Mouse (Mus musculus) stomach, postnatal 0 days (tissue): ENCODE measurements around the gene Cdh16. TPM values are rescaled to one million over a fixed set of nuclear protein-coding genes. Genes with fewer than 3 reads are reported as not detected.

Experiments
- ATAC-seq: fragments of 200-750 bp; cut with Nextera tagmentation; 2 replicates; pipeline ENCODE4 v1.8.0; 2017; ENCODE audit not compliant: low FRiP score, low TSS enrichment
- DNase-seq: peaks from one replicate; pipeline ENCODE4 v3.0.0-alpha.2; 2016; ENCODE audit warnings: low spot score
- H3K27ac ChIP-seq: fragments of 300-500 bp; sonication (generic); replicated peaks from 2 replicates; pipeline ENCODE4 v1.5.1; 2014; ENCODE audit warnings: mild to moderate bottlenecking, control low read depth
- H3K27me3 ChIP-seq: fragments of 300-500 bp; sonication (generic); 2 replicates; pipeline ENCODE4 v1.6.1; 2014; ENCODE audit warnings: low read length; ENCODE audit not compliant: control insufficient read depth, insufficient read depth
- H3K36me3 ChIP-seq: fragments of 300-500 bp; sonication (generic); 2 replicates; pipeline ENCODE4 v1.6.1; 2014; ENCODE audit warnings: low read length, mixed read lengths; ENCODE audit not compliant: control insufficient read depth, insufficient read depth
- H3K4me1 ChIP-seq: fragments of 300-500 bp; sonication (generic); replicated peaks from 2 replicates; pipeline ENCODE4 v1.6.1; 2014; ENCODE audit warnings: antibody characterized with exemption; ENCODE audit not compliant: control insufficient read depth, insufficient read depth
- H3K4me2 ChIP-seq: fragments of 300-500 bp; sonication (generic); replicated peaks from 2 replicates; pipeline ENCODE4 v1.6.1; 2014; ENCODE audit warnings: low read depth, mild to moderate bottlenecking, control low read depth, moderate library complexity
- H3K4me3 ChIP-seq: fragments of 300-500 bp; sonication (generic); 2 replicates; pipeline ENCODE4 v1.5.1; 2014; ENCODE audit warnings: low read depth, low read length, control low read depth
- H3K9ac ChIP-seq: fragments of 300-500 bp; sonication (generic); 2 replicates; pipeline ENCODE4 v1.6.1; 2014; ENCODE audit warnings: mild to moderate bottlenecking, low read length, control low read depth, mixed read lengths
- H3K9me3 ChIP-seq: fragments of 300-500 bp; sonication (generic); 2 replicates; pipeline ENCODE4 v1.6.1; 2016; ENCODE audit warnings: low read length; ENCODE audit not compliant: control insufficient read depth
- CTCF ChIP-seq: IDR thresholded peaks from 2 replicates; pipeline ENCODE4 v1.5.1; 2016; ENCODE audit warnings: antibody characterized with exemption, low read depth, mild to moderate bottlenecking, moderate library complexity
- EP300 ChIP-seq: optimal IDR thresholded peaks from 2 replicates; pipeline ENCODE3; 2016; ENCODE audit warnings: antibody characterized with exemption
- WGBS: fragments of 180-500 bp; shearing (Covaris S2); extraction: QIAGEN DNeasy Blood & Tissue Kit; methylation state at CpG from one replicate; pipeline ENCODE4 v1.1.7; 2014; 5-methylcytosine and 5-hydroxymethylcytosine counted together
- polyA plus RNA-seq: library from polyadenylated mRNA; unstranded; fragments of >200 nt; fragmentation: Nextera tagmentation; extraction: Ambion mirVana; gene quantifications from 2 replicates; pipeline ENCODE4 v1.2.1, GENCODE M21; 2015

Cdh16 gene
- polyA plus RNA-seq, 1 experiment from 2014 or later = 0.30 TPM

- Histone ChIP-seq H3K4me2 (peak overlapping the region; percentile 54), H3K27me3 (no peaks in the 10 kb centered on the region), H3K4me3 (peak overlapping the region; percentile 21), H3K9me3 (no peaks in the 10 kb centered on the region), H3K4me1 (no peaks in the 10 kb centered on the region), H3K36me3 (no peaks in the 10 kb centered on the region), H3K9ac (peak overlapping the region; percentile 31), H3K27ac (no peak overlapping the region)
- WGBS = 0% methylated on average over 12 of the region's 12 CpGs
- DNase-seq = no peak
- 0 out of 2 replicates have a peak, but pooled peaks have one; percentile 32 for ATAC-seq
- no peak for TF ChIP-seq CTCF
- no peak for TF ChIP-seq EP300
Observed at GRCm38 (mm10) chr8:104601941-104602371, 22.2 kb downstream of the Cdh16 start.

- Histone ChIP-seq H3K4me3 (no peak overlapping the region), H3K27me3 (no peaks in the 10 kb centered on the region), H3K9ac (no peak overlapping the region), H3K4me1 (no peaks in the 10 kb centered on the region), H3K9me3 (no peaks in the 10 kb centered on the region), H3K4me2 (peak overlapping the region; percentile 54; the same call in 1 of the 2 replicates), H3K27ac (no peak overlapping the region), H3K36me3 (no peaks in the 10 kb centered on the region)
- ATAC-seq (no peak), DNase-seq (no peak)
- TF ChIP-seq CTCF (no peak), EP300 (no peak)
- WGBS = 34% methylated on average over 7 of the region's 7 CpGs
Observed at GRCm38 (mm10) chr8:104601386-104601785, 22.8 kb downstream of the Cdh16 start.

- 32% methylated on average over 6 of the region's 6 CpGs for WGBS
- Histone ChIP-seq H3K4me1 (no peaks in the 10 kb centered on the region), H3K36me3 (0 out of 2 replicates have a peak, but pooled peaks cover 3% of the 10 kb centered on the region), H3K9ac (no peak overlapping the region), H3K27ac (no peak overlapping the region), H3K4me3 (no peak overlapping the region), H3K9me3 (no peaks in the 10 kb centered on the region), H3K4me2 (no peak overlapping the region), H3K27me3 (no peaks in the 10 kb centered on the region)
- TF ChIP-seq EP300 (no peak), CTCF (no peak)
- ATAC-seq = no peak
- no peak for DNase-seq
Observed at GRCm38 (mm10) chr8:104598496-104598895, 25.7 kb downstream of the Cdh16 start.

DNA sequence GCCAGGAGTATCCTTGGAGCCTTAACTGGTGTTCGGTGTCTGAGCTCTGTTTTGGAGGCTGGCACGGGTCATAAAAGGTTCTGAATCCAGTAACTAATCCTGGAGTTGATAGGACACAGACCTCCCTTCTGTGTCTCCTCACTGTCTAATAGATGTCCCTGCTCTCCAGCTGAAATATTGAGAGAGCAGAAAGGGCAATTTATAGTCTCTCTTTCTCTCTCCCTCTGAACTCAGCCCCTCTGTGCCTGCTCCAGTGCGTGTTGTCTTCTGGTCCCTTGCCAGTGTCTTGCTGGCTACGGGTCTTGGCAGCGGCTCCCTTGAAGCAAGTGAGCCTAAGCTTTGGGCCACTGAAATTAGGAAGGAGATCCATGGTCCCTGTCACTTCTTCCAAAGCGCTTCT is 26.5 kb downstream of the Cdh16 start:
- 56% methylated on average over 6 of the region's 6 CpGs for WGBS
- DNase-seq = no peak
- TF ChIP-seq CTCF (no peak), EP300 (no peak)
- no peak overlapping the region for H3K9ac ChIP-seq
- H3K27ac ChIP-seq = no peak overlapping the region
- no peaks in the 10 kb centered on the region for H3K27me3 ChIP-seq
- no peak overlapping the region for H3K4me2 ChIP-seq
- H3K9me3 ChIP-seq = no peaks in the 10 kb centered on the region
- 0 out of 2 replicates have a peak, but pooled peaks cover 3% of the 10 kb centered on the region for H3K36me3 ChIP-seq
- no peaks in the 10 kb centered on the region for H3K4me1 ChIP-seq
- H3K4me3 ChIP-seq = no peak overlapping the region
- ATAC-seq = no peak

- H3K27me3 ChIP-seq = no peaks in the 10 kb centered on the region
- H3K9me3 ChIP-seq = no peaks in the 10 kb centered on the region
- 0 out of 2 replicates have a peak, but pooled peaks cover 3% of the 10 kb centered on the region for H3K36me3 ChIP-seq
- no peak for TF ChIP-seq EP300
- no peaks in the 10 kb centered on the region for H3K4me1 ChIP-seq
- no peak overlapping the region for H3K4me3 ChIP-seq
- DNase-seq (no peak), ATAC-seq (no peak)
- 82% methylated on average over 21 of the region's 21 CpGs for WGBS
- H3K4me2 ChIP-seq = no peak overlapping the region
- H3K9ac ChIP-seq = no peak overlapping the region
- no peak overlapping the region for H3K27ac ChIP-seq
Observed at GRCm38 (mm10) chr8:104595773-104596536, 28.2 kb downstream of the Cdh16 start.
